Mouse (Mus musculus) heart, postnatal 0 days (tissue): ENCODE measurements around the gene Kif1b. TPM values are rescaled to one million over a fixed set of nuclear protein-coding genes. Genes with fewer than 3 reads are reported as not detected.

Experiments used
- ATAC-seq: fragments of 200-750 bp; cut with Nextera tagmentation; 2 replicates; pipeline ENCODE4 v1.8.0; 2017; ENCODE audit warnings: low read depth, moderate number of reproducible peaks, moderate library complexity; ENCODE audit not compliant: insufficient read depth
- DNase-seq: peaks from one replicate; pipeline ENCODE4 v3.0.0-alpha.2; 2016; ENCODE audit warnings: low spot score
- H3K27ac ChIP-seq: fragments of 300-500 bp; sonication (generic); 2 replicates; pipeline ENCODE4 v1.5.1; 2014; ENCODE audit warnings: low read depth, mild to moderate bottlenecking
- H3K27me3 ChIP-seq: fragments of 300-500 bp; sonication (generic); 2 replicates; pipeline ENCODE4 v1.6.1; 2014; ENCODE audit warnings: low read length, mixed read lengths; ENCODE audit not compliant: control insufficient read depth, insufficient read depth
- H3K36me3 ChIP-seq: fragments of 300-500 bp; sonication (generic); replicated peaks from 2 replicates; pipeline ENCODE4 v1.6.1; 2014; ENCODE audit warnings: low read length, mixed read lengths; ENCODE audit not compliant: control insufficient read depth, insufficient read depth
- H3K4me1 ChIP-seq: fragments of 300-500 bp; sonication (generic); 2 replicates; pipeline ENCODE4 v1.6.1; 2014; ENCODE audit warnings: antibody characterized with exemption; ENCODE audit not compliant: control insufficient read depth, insufficient read depth
- H3K4me2 ChIP-seq: fragments of 300-500 bp; sonication (generic); 2 replicates; pipeline ENCODE4 v1.6.1; 2014; ENCODE audit warnings: low read depth, mild to moderate bottlenecking, low read length, moderate library complexity
- H3K4me3 ChIP-seq: fragments of 300-500 bp; sonication (generic); 2 replicates; pipeline ENCODE4 v1.5.1; 2014; ENCODE audit warnings: low read depth, low read length
- H3K9ac ChIP-seq: fragments of 300-500 bp; sonication (generic); replicated peaks from 2 replicates; pipeline ENCODE4 v1.6.1; 2014; ENCODE audit warnings: low read depth, low read length, mixed read lengths
- H3K9me3 ChIP-seq: fragments of 300-500 bp; sonication (generic); replicated peaks from 2 replicates; pipeline ENCODE4 v1.6.1; 2016; ENCODE audit warnings: low read length; ENCODE audit not compliant: control insufficient read depth
- CTCF ChIP-seq: IDR thresholded peaks from 2 replicates; pipeline ENCODE4 v1.5.1; 2016; ENCODE audit warnings: antibody characterized with exemption, control low read depth, low read depth
- EP300 ChIP-seq: IDR thresholded peaks from 2 replicates; pipeline ENCODE4 v1.6.1; 2016; ENCODE audit warnings: antibody characterized with exemption, low read depth
- WGBS: fragments of 180-500 bp; shearing (Covaris S2); extraction: QIAGEN DNeasy Blood & Tissue Kit; methylation state at CpG from one replicate; pipeline ENCODE4 v1.1.7; 2014; 5-methylcytosine and 5-hydroxymethylcytosine counted together
- polyA plus RNA-seq: library from polyadenylated mRNA; unstranded; fragments of >200 nt; fragmentation: Nextera tagmentation; extraction: Ambion mirVana; gene quantifications from 2 replicates; pipeline ENCODE4 v1.2.1, GENCODE M21; 2015
- total RNA-seq: library from RNA; depleted of rRNA; stranded (reverse); fragments of >200 nt; gene quantifications from 2 replicates; pipeline ENCODE4 v1.2.3, GENCODE M21; 2014; ENCODE audit warnings: low replicate concordance

The Kif1b gene
- total and polyA plus RNA-seq, 2 experiments from 2014 or later: 45.0 to 63.3 TPM

DNA sequence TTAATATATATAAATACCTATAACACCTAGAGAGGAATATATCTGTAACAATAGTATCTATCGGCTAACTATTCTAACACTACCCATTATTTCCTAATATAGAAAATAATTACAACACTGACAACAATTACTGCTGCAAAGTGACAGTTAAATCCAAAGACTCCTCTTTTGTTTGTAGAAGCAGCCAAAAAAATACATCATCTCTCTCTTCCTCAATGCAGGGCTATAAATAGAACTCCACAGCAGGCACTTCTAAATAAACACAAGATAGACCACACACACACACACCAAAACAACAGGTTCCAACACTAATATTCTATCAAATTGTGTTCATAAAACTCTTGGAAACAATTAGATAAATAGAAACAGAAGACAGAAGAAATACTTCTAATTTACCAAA is 21.8 kb downstream of the Kif1b start:
- H3K4me3 ChIP-seq: no peak overlapping the region
- ATAC-seq (no peak), DNase-seq (peak; percentile 48)
- H3K27me3 ChIP-seq: no peaks in the 10 kb centered on the region
- H3K36me3 ChIP-seq: peaks cover 10% of the 10 kb centered on the region
- no peaks in the 10 kb centered on the region for H3K9me3 ChIP-seq
- peaks cover 22% of the 10 kb centered on the region for H3K4me1 ChIP-seq
- 41% methylated on average over 1 of the region's 1 CpGs for WGBS
- H3K9ac ChIP-seq: no peak overlapping the region
- no peak overlapping the region for H3K27ac ChIP-seq
- TF ChIP-seq EP300 (no peak), CTCF (no peak)
- H3K4me2 ChIP-seq: no peak overlapping the region

DNA sequence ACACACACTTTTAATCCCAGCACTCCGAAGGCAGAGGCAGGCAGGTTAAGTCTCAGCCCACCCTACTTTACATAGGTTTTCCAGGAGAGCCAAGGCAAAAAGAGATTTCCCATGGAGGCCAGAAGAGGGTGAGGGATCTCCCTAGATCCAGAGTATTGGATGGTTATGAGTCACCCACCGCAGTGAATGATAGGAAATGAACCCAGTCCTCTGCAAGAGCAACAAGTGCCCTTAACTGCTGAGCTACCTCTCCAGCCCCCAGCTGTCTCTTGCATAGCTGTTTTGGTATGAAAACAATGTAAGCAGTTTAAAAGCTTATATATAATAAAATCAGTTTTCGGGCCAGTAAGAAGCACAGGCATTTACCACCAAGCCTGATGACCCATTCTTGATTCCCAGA is 24.5 kb downstream of the Kif1b start:
- 64% methylated on average over 3 of the region's 3 CpGs for WGBS
- H3K4me2 ChIP-seq: no peak overlapping the region
- H3K9me3 ChIP-seq: no peaks in the 10 kb centered on the region
- no peak overlapping the region for H3K9ac ChIP-seq
- H3K27ac ChIP-seq: no peak overlapping the region
- DNase-seq: no peak
- TF ChIP-seq CTCF (no peak), EP300 (no peak)
- no peak overlapping the region for H3K4me3 ChIP-seq
- no peaks in the 10 kb centered on the region for H3K36me3 ChIP-seq
- peaks cover 26% of the 10 kb centered on the region for H3K4me1 ChIP-seq
- H3K27me3 ChIP-seq: no peaks in the 10 kb centered on the region
- ATAC-seq: no peak

DNA sequence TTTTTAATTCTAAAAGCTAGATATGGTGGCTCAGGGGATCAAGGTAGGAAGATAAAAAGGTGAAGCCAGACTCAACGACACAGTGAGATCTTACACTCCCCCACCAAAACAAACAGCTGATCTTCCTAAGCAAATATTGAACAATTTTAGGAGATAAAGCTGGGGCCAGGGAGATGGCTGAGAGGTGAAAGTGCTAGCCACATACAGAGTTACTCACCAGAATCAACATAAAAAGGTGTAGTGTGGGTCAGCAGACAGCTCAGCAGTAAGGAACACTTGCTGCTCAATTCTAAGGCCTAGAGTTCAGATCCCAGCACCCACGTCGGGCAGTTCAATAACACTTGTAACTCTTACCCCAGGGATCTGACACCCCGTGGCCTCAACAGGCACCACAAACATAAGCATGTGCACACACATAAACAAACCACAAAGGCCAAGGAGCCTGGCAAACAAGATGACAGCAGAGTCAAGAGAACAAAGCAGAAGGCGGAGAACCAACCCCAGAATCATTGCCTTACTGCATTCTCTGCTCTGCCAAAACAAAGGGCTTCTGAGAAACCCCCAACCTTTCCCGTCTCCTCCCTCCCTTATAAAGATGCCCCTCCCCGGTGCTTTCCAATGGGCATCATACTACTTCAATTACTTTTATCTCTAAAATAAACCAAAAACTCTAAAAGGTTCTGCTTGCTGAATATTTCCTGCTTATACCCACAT is 25.3 kb downstream of the Kif1b start:
- Histone ChIP-seq H3K4me1 (peaks cover 30% of the 10 kb centered on the region), H3K27ac (no peak overlapping the region), H3K4me2 (no peak overlapping the region), H3K4me3 (no peak overlapping the region), H3K9me3 (no peaks in the 10 kb centered on the region), H3K9ac (no peak overlapping the region), H3K36me3 (no peaks in the 10 kb centered on the region), H3K27me3 (no peaks in the 10 kb centered on the region)
- TF ChIP-seq CTCF (no peak), EP300 (no peak)
- 79% methylated on average over 7 of the region's 7 CpGs for WGBS
- DNase-seq (no peak), ATAC-seq (no peak)

DNA sequence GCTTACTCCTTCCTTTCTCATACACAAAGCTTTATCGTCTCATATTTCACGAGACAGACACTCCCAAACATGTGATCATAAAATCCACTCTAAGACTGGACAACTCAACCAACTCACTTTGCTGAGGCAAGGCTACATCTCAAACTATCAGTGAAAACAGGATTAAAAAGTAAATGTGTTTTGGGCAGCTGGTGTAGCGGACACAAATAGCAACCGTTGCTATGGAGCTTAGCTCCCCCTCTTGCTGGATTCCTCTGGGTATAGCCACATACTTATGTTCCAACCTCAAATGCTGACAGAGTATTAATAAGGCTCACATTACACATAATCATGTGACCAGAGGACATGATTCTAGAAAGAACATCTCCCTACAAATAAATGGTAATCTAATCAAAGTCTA is 29.9 kb downstream of the Kif1b start:
- peak overlapping the region; percentile 40 for H3K4me2 ChIP-seq
- peak; percentile 83 for DNase-seq
- peak; percentile 93 for ATAC-seq
- H3K27me3 ChIP-seq: no peaks in the 10 kb centered on the region
- WGBS: 23% methylated on average over 4 of the region's 4 CpGs
- TF ChIP-seq CTCF (no peak), EP300 (no peak)
- peak overlapping the region; percentile 59 for H3K27ac ChIP-seq
- H3K9me3 ChIP-seq: no peaks in the 10 kb centered on the region
- peaks cover 24% of the 10 kb centered on the region for H3K36me3 ChIP-seq
- H3K9ac ChIP-seq: no peak overlapping the region
- peaks cover 8% of the 10 kb centered on the region; the same call in 1 of the 2 replicates for H3K4me1 ChIP-seq
- H3K4me3 ChIP-seq: 0 out of 2 replicates have a peak overlapping the region, but pooled peaks have one; percentile 11

DNA sequence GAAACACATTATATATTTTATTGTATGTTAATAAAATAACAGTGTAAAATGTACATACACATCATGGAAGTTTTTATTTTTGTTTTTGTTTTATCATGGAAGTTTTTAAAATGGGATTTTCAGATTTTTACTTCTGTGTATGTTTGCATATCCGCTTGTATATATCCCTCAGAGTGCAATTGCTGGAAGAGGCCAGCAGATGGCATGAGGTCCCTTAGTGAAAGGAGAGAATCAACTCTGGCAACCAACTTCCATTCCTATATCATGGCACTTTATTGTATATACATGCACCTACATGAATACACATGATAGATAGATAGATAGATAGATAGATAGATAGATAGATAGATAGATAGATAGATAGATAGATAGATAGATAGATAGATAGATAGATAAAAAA is 34.4 kb downstream of the Kif1b start:
- Histone ChIP-seq H3K4me2 (no peak overlapping the region), H3K27ac (no peak overlapping the region), H3K4me1 (peaks cover 5% of the 10 kb centered on the region; the same call in 1 of the 2 replicates), H3K9me3 (no peaks in the 10 kb centered on the region), H3K36me3 (peaks cover 55% of the 10 kb centered on the region), H3K9ac (no peak overlapping the region), H3K27me3 (no peaks in the 10 kb centered on the region), H3K4me3 (no peak overlapping the region)
- peak; percentile 63 for TF ChIP-seq CTCF
- no peak for TF ChIP-seq EP300
- WGBS: 93% methylated on average over 1 of the region's 1 CpGs
- ATAC-seq: no peak
- DNase-seq: peak; percentile 32

DNA sequence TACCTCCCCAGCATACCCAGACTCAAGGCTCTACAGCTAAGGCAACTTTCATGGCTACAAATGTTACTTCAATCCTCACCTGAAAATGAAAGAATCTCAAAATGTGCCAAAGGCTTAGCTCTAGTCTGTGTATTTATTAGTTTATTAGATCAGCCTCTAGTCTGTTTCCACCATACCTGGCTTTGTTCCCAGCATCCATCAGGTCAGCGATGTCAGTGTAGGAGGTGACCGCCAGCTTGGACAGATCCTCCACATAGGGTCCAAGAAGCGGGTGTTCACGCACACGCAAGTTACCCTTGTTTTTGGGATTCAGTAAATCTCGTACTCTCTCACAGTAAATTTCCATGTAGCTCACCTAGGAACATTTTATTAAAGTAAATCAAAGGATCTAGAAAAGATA is 37.0 kb downstream of the Kif1b start:
- Histone ChIP-seq H3K4me1 (no peaks in the 10 kb centered on the region), H3K4me3 (no peak overlapping the region), H3K27me3 (no peaks in the 10 kb centered on the region), H3K27ac (no peak overlapping the region), H3K4me2 (no peak overlapping the region), H3K9ac (no peak overlapping the region), H3K36me3 (peaks cover 75% of the 10 kb centered on the region), H3K9me3 (no peaks in the 10 kb centered on the region)
- TF ChIP-seq CTCF: no peak
- TF ChIP-seq EP300: no peak
- WGBS: 89% methylated on average over 6 of the region's 6 CpGs
- no peak for DNase-seq
- no peak for ATAC-seq
